Mouse (Mus musculus): ENCODE data around the gene Nsd1. TPM values are rescaled to one million over a fixed set of nuclear protein-coding genes. Genes with fewer than 3 reads are reported as not detected.

The Nsd1 gene
- 37.9 and 44.6 TPM in 2 replicates for polyA plus RNA-seq (2015; fragmentation: Nextera tagmentation; extraction: Ambion mirVana)

- Histone ChIP-seq H3K27me3 (ENCODE audit: control insufficient read depth, insufficient read depth, low read length) (no peaks in the 10 kb centered on the region), H3K27ac (ENCODE audit: low read length) (peak within 1 kb of the TSS; percentile 99), H3K9ac (ENCODE audit: low read length) (peak within 1 kb of the TSS; percentile 94), H3K4me2 (ENCODE audit: low read depth, low read length) (peak within 1 kb of the TSS; percentile 96), H3K9me3 (replicated peaks; ENCODE audit: control insufficient read depth, low read length) (no peaks in the 10 kb centered on the region), H3K36me3 (ENCODE audit: control insufficient read depth, insufficient read depth, low read length) (peaks cover 8% of the 10 kb centered on the region; the same call in 1 of the 2 replicates), H3K4me1 (ENCODE audit: control insufficient read depth, insufficient read depth, low read length) (peaks cover 35% of the 10 kb centered on the region), H3K4me3 (replicated peaks; ENCODE audit: low read length) (peak within 1 kb of the TSS; percentile 84)
- WGBS, result 33% methylated on average over 31 of the region's 31 CpGs
- no peak for ATAC-seq (ENCODE audit: insufficient read depth, low FRiP score)
Observed at GRCm38 (mm10) chr13:55209649-55210192, at the start of gene Nsd1. Nsd1 (plus strand) TSS chr13:55209782.

- no peaks in the 10 kb centered on the region for H3K9me3 ChIP-seq (replicated peaks; ENCODE audit: control insufficient read depth, low read length)
- no peak overlapping the region for H3K27ac ChIP-seq (ENCODE audit: low read length)
- no peaks in the 10 kb centered on the region for H3K27me3 ChIP-seq (ENCODE audit: control insufficient read depth, insufficient read depth, low read length)
- no peaks in the 10 kb centered on the region for H3K36me3 ChIP-seq (ENCODE audit: control insufficient read depth, insufficient read depth, low read length)
- ATAC-seq (ENCODE audit: insufficient read depth, low FRiP score), result no peak
- no peaks in the 10 kb centered on the region for H3K4me1 ChIP-seq (ENCODE audit: control insufficient read depth, insufficient read depth, low read length)
- 57% methylated on average over 7 of the region's 7 CpGs for WGBS
- H3K4me2 ChIP-seq (ENCODE audit: low read depth, low read length), result no peak overlapping the region
- no peak overlapping the region for H3K4me3 ChIP-seq (replicated peaks; ENCODE audit: low read length)
- no peak overlapping the region for H3K9ac ChIP-seq (ENCODE audit: low read length)
Observed at GRCm38 (mm10) chr13:55162365-55162764, 47.2 kb upstream of the Nsd1 start.

- Histone ChIP-seq H3K9ac (ENCODE audit: low read length) (no peak overlapping the region), H3K9me3 (replicated peaks; ENCODE audit: control insufficient read depth, low read length) (no peaks in the 10 kb centered on the region), H3K27ac (ENCODE audit: low read length) (peak overlapping the region; percentile 36; the same call in 1 of the 2 replicates), H3K4me3 (replicated peaks; ENCODE audit: low read length) (no peak overlapping the region), H3K36me3 (ENCODE audit: control insufficient read depth, insufficient read depth, low read length) (no peaks in the 10 kb centered on the region), H3K4me1 (ENCODE audit: control insufficient read depth, insufficient read depth, low read length) (peaks cover 6% of the 10 kb centered on the region; the same call in 1 of the 2 replicates), H3K27me3 (ENCODE audit: control insufficient read depth, insufficient read depth, low read length) (no peaks in the 10 kb centered on the region), H3K4me2 (ENCODE audit: low read depth, low read length) (no peak overlapping the region)
- 37% methylated on average over 5 of the region's 5 CpGs for WGBS
- no peak; the same call in 1 of the 2 replicates for ATAC-seq (ENCODE audit: insufficient read depth, low FRiP score)
Observed at GRCm38 (mm10) chr13:55163553-55163952, 46.0 kb upstream of the Nsd1 start.

GRCm38 (mm10) chr13:55165831-55166339 is 43.7 kb upstream of the Nsd1 start:
- H3K27me3 ChIP-seq (ENCODE audit: control insufficient read depth, insufficient read depth, low read length), result no peaks in the 10 kb centered on the region
- 94% methylated on average over 16 of the region's 16 CpGs for WGBS

GRCm38 (mm10) chr13:55166806-55167725 is 42.5 kb upstream of the Nsd1 start:
- no peaks in the 10 kb centered on the region for H3K36me3 ChIP-seq (ENCODE audit: control insufficient read depth, insufficient read depth, low read length)
- H3K4me3 ChIP-seq (replicated peaks; ENCODE audit: low read length), result no peak overlapping the region
- peaks cover 18% of the 10 kb centered on the region for H3K4me1 ChIP-seq (ENCODE audit: control insufficient read depth, insufficient read depth, low read length)
- no peak overlapping the region for H3K4me2 ChIP-seq (ENCODE audit: low read depth, low read length)
- H3K9me3 ChIP-seq (replicated peaks; ENCODE audit: control insufficient read depth, low read length), result no peaks in the 10 kb centered on the region
- H3K27me3 ChIP-seq (ENCODE audit: control insufficient read depth, insufficient read depth, low read length), result no peaks in the 10 kb centered on the region
- no peak overlapping the region for H3K27ac ChIP-seq (ENCODE audit: low read length)
- H3K9ac ChIP-seq (ENCODE audit: low read length), result no peak overlapping the region
- no peak for ATAC-seq (ENCODE audit: insufficient read depth, low FRiP score)
- 89% methylated on average over 32 of the region's 32 CpGs for WGBS

More at GRCm38 (mm10) chr13:55165831-55166339, 43.7 kb upstream of the Nsd1 start:
- no peak overlapping the region for H3K4me2 ChIP-seq (ENCODE audit: low read depth, low read length)
- no peaks in the 10 kb centered on the region for H3K9me3 ChIP-seq (replicated peaks; ENCODE audit: control insufficient read depth, low read length)
- H3K9ac ChIP-seq (ENCODE audit: low read length), result no peak overlapping the region
- ATAC-seq (ENCODE audit: insufficient read depth, low FRiP score), result no peak
- H3K27ac ChIP-seq (ENCODE audit: low read length), result no peak overlapping the region
- no peak overlapping the region for H3K4me3 ChIP-seq (replicated peaks; ENCODE audit: low read length)
- no peaks in the 10 kb centered on the region for H3K36me3 ChIP-seq (ENCODE audit: control insufficient read depth, insufficient read depth, low read length)
- peaks cover 11% of the 10 kb centered on the region; the same call in 1 of the 2 replicates for H3K4me1 ChIP-seq (ENCODE audit: control insufficient read depth, insufficient read depth, low read length)

- no peaks in the 10 kb centered on the region for H3K9me3 ChIP-seq (replicated peaks; ENCODE audit: control insufficient read depth, low read length)
- peaks cover 25% of the 10 kb centered on the region for H3K4me1 ChIP-seq (ENCODE audit: control insufficient read depth, insufficient read depth, low read length)
- no peak overlapping the region for H3K4me2 ChIP-seq (ENCODE audit: low read depth, low read length)
- H3K4me3 ChIP-seq (replicated peaks; ENCODE audit: low read length), result no peak overlapping the region
- H3K9ac ChIP-seq (ENCODE audit: low read length), result no peak overlapping the region
- no peaks in the 10 kb centered on the region for H3K36me3 ChIP-seq (ENCODE audit: control insufficient read depth, insufficient read depth, low read length)
- peak overlapping the region; percentile 75; the same call in 1 of the 2 replicates for H3K27ac ChIP-seq (ENCODE audit: low read length)
- ATAC-seq (ENCODE audit: insufficient read depth, low FRiP score), result no peak
- WGBS, result 79% methylated on average over 11 of the region's 11 CpGs
- no peaks in the 10 kb centered on the region for H3K27me3 ChIP-seq (ENCODE audit: control insufficient read depth, insufficient read depth, low read length)
Observed at GRCm38 (mm10) chr13:55167798-55168197, 41.8 kb upstream of the Nsd1 start.

- H3K4me3 ChIP-seq (replicated peaks; ENCODE audit: low read length), result no peak overlapping the region
- no peak overlapping the region for H3K9ac ChIP-seq (ENCODE audit: low read length)
- peaks cover 25% of the 10 kb centered on the region for H3K4me1 ChIP-seq (ENCODE audit: control insufficient read depth, insufficient read depth, low read length)
- ATAC-seq (ENCODE audit: insufficient read depth, low FRiP score), result no peak
- H3K27me3 ChIP-seq (ENCODE audit: control insufficient read depth, insufficient read depth, low read length), result no peaks in the 10 kb centered on the region
- no peak overlapping the region for H3K4me2 ChIP-seq (ENCODE audit: low read depth, low read length)
- no peaks in the 10 kb centered on the region for H3K9me3 ChIP-seq (replicated peaks; ENCODE audit: control insufficient read depth, low read length)
- peak overlapping the region; percentile 75 for H3K27ac ChIP-seq (ENCODE audit: low read length)
- no peaks in the 10 kb centered on the region for H3K36me3 ChIP-seq (ENCODE audit: control insufficient read depth, insufficient read depth, low read length)
- WGBS, result 64% methylated on average over 5 of the region's 5 CpGs
Observed at GRCm38 (mm10) chr13:55168255-55168654, 41.3 kb upstream of the Nsd1 start.

- no peaks in the 10 kb centered on the region for H3K27me3 ChIP-seq (ENCODE audit: control insufficient read depth, insufficient read depth, low read length)
- 56% methylated on average over 13 of the region's 13 CpGs for WGBS
- peak; percentile 89 for ATAC-seq (ENCODE audit: insufficient read depth, low FRiP score)
- H3K4me2 ChIP-seq (ENCODE audit: low read depth, low read length), result no peak overlapping the region
- 0 out of 2 replicates have a peak overlapping the region, but pooled peaks have one; percentile 29 for H3K9ac ChIP-seq (ENCODE audit: low read length)
- H3K27ac ChIP-seq (ENCODE audit: low read length), result peak overlapping the region; percentile 75
- H3K4me1 ChIP-seq (ENCODE audit: control insufficient read depth, insufficient read depth, low read length), result peaks cover 25% of the 10 kb centered on the region
- no peaks in the 10 kb centered on the region for H3K36me3 ChIP-seq (ENCODE audit: control insufficient read depth, insufficient read depth, low read length)
- H3K9me3 ChIP-seq (replicated peaks; ENCODE audit: control insufficient read depth, low read length), result no peaks in the 10 kb centered on the region
- no peak overlapping the region for H3K4me3 ChIP-seq (replicated peaks; ENCODE audit: low read length)
Observed at GRCm38 (mm10) chr13:55168958-55169369, 40.6 kb upstream of the Nsd1 start.
